8 mouse cellular contexts compared by ENCODE assay signal in genomic region chr11:102777598-102777997, GRCm38 (mm10). TPM values are rescaled to one million over a fixed set of nuclear protein-coding genes. Genes with fewer than 3 reads are reported as not detected.
DNase-seq lines count a peak whose midpoint lies in the region; ATAC-seq and TF ChIP-seq lines count a peak whose summit lies in the region.

No protein-coding gene starts in this region.

- peaks cover 3 to 5% of the 10 kb centered on the region in 2 experiments; a peak in 2 of 4 replicates for H3K27me3 ChIP-seq in MEL (ENCODE audit: control insufficient read depth in 1 of 2, insufficient read depth in 2 of 2, low read length in 2 of 2)
- no peaks in the 10 kb centered on the region for H3K27me3 ChIP-seq in forebrain, embryonic 14.5 days (replicated peaks; ENCODE audit: control insufficient read depth, insufficient read depth, low read length)
- peaks cover 49% of the 10 kb centered on the region for H3K27me3 ChIP-seq in midbrain, embryonic 10.5 days (ENCODE audit: low read depth, poor library complexity, severe bottlenecking)
- H3K27me3 ChIP-seq in stomach, embryonic 15.5 days (replicated peaks): peaks cover 4% of the 10 kb centered on the region; the same call in 1 of the 2 replicates

- H3K4me2 ChIP-seq in forebrain, embryonic 14.5 days (ENCODE audit: low read length): peak overlapping the region; percentile 38
- peak overlapping the region; percentile 59 for H3K4me2 ChIP-seq in stomach, embryonic 15.5 days

- no peak for TF ChIP-seq POLR2A in MEL (IDR thresholded peaks at IDR 0.05; ENCODE audit: control insufficient read depth in 1 of 2, insufficient read depth in 1 of 2, low read depth in 1 of 2, low read length in 2 of 2, poor library complexity in 1 of 2)

- no peak overlapping the region for H3K4me3 ChIP-seq in MEL (ENCODE audit: control insufficient read depth in 1 of 2, insufficient read depth in 1 of 2, low read depth in 2 of 2, low read length in 2 of 2)
- H3K4me3 ChIP-seq in forebrain, embryonic 14.5 days (ENCODE audit: low read depth, low read length): no peak overlapping the region
- H3K4me3 ChIP-seq in midbrain, embryonic 10.5 days: peak overlapping the region; percentile 37
- H3K4me3 ChIP-seq in stomach, embryonic 15.5 days (replicated peaks): peak overlapping the region; percentile 32

- no peak for TF ChIP-seq EP300 in MEL (IDR thresholded peaks at IDR 0.05; ENCODE audit: low read depth in 1 of 2, low read length in 2 of 2)

- H3K9me3 ChIP-seq in MEL (replicated peaks; ENCODE audit: insufficient read depth, low read length): no peaks in the 10 kb centered on the region
- H3K9me3 ChIP-seq in forebrain, embryonic 14.5 days (replicated peaks; ENCODE audit: control insufficient read depth, low read length): no peaks in the 10 kb centered on the region
- no peaks in the 10 kb centered on the region for H3K9me3 ChIP-seq in midbrain, embryonic 10.5 days (replicated peaks)
- H3K9me3 ChIP-seq in stomach, embryonic 15.5 days: no peaks in the 10 kb centered on the region

- no peak overlapping the region for H3K27ac ChIP-seq in MEL (ENCODE audit: control insufficient read depth, low read depth, low read length)
- no peak overlapping the region for H3K27ac ChIP-seq in forebrain, embryonic 14.5 days (ENCODE audit: low read depth, low read length)
- H3K27ac ChIP-seq in midbrain, embryonic 10.5 days (replicated peaks): peak overlapping the region; percentile 66
- no peak overlapping the region for H3K27ac ChIP-seq in stomach, embryonic 15.5 days

- peak; percentile 19 for TF ChIP-seq RAD21 in MEL (IDR thresholded peaks at IDR 0.05; ENCODE audit: low read depth, low read length)

- 33% methylated on average over 21 of the region's 21 CpGs for WGBS in forebrain, embryonic 14.5 days
- 34% methylated on average over 21 of the region's 21 CpGs for WGBS in midbrain, embryonic 10.5 days
- WGBS in stomach, embryonic 15.5 days: 32% methylated on average over 21 of the region's 21 CpGs

- peak; percentile 30 to 78 (median 46) for TF ChIP-seq CTCF in MEL (IDR thresholded peaks at IDR 0.05 in 2 of 3, conservative IDR thresholded peaks at IDR 0.05 in 1 of 3; ENCODE audit: control insufficient read depth in 1 of 3, insufficient read depth in 1 of 3, low read depth in 2 of 3, low read length in 3 of 3, poor library complexity in 1 of 3, severe bottlenecking in 1 of 3)

- intact Hi-C loops in heart, postnatal 36 days (cut with DNase I): no loop called here
- intact Hi-C loops in left cerebral cortex, postnatal 10 days (cut with DNase I): loop anchor here (5.0 to 10.0 kb wide), 2 partner anchors 40 to 277 kb away; partner anchors contain the start of gene Gjc1

- H3K79me2 ChIP-seq in MEL (ENCODE audit: control insufficient read depth, insufficient read depth, low read length, poor library complexity): no peaks in the 10 kb centered on the region

- no peaks in the 10 kb centered on the region for H3K36me3 ChIP-seq in MEL (ENCODE audit: control insufficient read depth in 1 of 2, insufficient read depth in 2 of 2, low read length in 2 of 2)
- peaks cover 15% of the 10 kb centered on the region; the same call in 1 of the 2 replicates for H3K36me3 ChIP-seq in forebrain, embryonic 14.5 days (ENCODE audit: control insufficient read depth, insufficient read depth, low read length)
- H3K36me3 ChIP-seq in midbrain, embryonic 10.5 days: peaks cover 21% of the 10 kb centered on the region
- no peaks in the 10 kb centered on the region for H3K36me3 ChIP-seq in stomach, embryonic 15.5 days

- ATAC-seq in forebrain, embryonic 14.5 days: no peak
- no peak for ATAC-seq in stomach, embryonic 15.5 days (ENCODE audit: insufficient read depth, low FRiP score, low read depth)
- ATAC-seq in inflammation-experienced regulatory T-cells, adult 6 months: no peak

- H3K9ac ChIP-seq in MEL (ENCODE audit: control insufficient read depth, low read depth, low read length, poor library complexity, severe bottlenecking): no peak overlapping the region
- H3K9ac ChIP-seq in forebrain, embryonic 14.5 days (ENCODE audit: low read length): peak overlapping the region; percentile 43
- no peak overlapping the region for H3K9ac ChIP-seq in stomach, embryonic 15.5 days

- DNase-seq in MEL (ENCODE audit: low read depth, low spot score): peak; percentile 26
- DNase-seq in brain, adult 2 months (ENCODE audit: low read depth, low spot score): peak; percentile 77
- DNase-seq in forebrain, embryonic 14.5 days (ENCODE audit: low spot score): peak; percentile 69
- DNase-seq in heart, postnatal 36 days: peak; percentile 88 to 90
- peak; percentile 70 to 89 for DNase-seq in left cerebral cortex, postnatal 10 days (ENCODE audit: extremely low spot score in 1 of 2, low spot score in 2 of 2)
- DNase-seq in midbrain, embryonic 10.5 days (ENCODE audit: low spot score): peak; percentile 73

- H3K4me1 ChIP-seq in MEL (ENCODE audit: control insufficient read depth in 1 of 2, insufficient read depth in 2 of 2, low read length in 2 of 2): peaks cover 0 to 17% of the 10 kb centered on the region in 2 experiments; a peak in 2 of 4 replicates
- peaks cover 17% of the 10 kb centered on the region for H3K4me1 ChIP-seq in forebrain, embryonic 14.5 days (ENCODE audit: control insufficient read depth, insufficient read depth, low read length)
- peaks cover 67% of the 10 kb centered on the region for H3K4me1 ChIP-seq in midbrain, embryonic 10.5 days
- H3K4me1 ChIP-seq in stomach, embryonic 15.5 days: peaks cover 22% of the 10 kb centered on the region

TF ChIP-seq in MEL, 35 proteins besides CTCF, POLR2A, EP300 and RAD21:
- TF ChIP-seq SMC3 (IDR thresholded peaks at IDR 0.05; ENCODE audit: low read depth, low read length) (0 out of 2 replicates have a peak, but pooled peaks have one; percentile 20), TAL1 (IDR thresholded peaks at IDR 0.05; ENCODE audit: low read length) (no peak)

RNA-seq across cellular contexts. Expression of gene Adam11, which starts 16.4 kb away (rescaled TPM):
- 0.08 and 0.13 TPM in 2 replicates for total RNA-seq in MEL (2012; rRNA removed)
- under 1 TPM in 1 of 2 experiments, not detected in 1; 0.36 TPM for polyA plus RNA-seq in MEL (2012; ENCODE audit: insufficient read depth in 1 of 2, insufficient read length in 2 of 2, low read depth in 1 of 2, low replicate concordance in 2 of 2, missing spikeins in 1 of 2)
- 10.0 and 12.5 TPM in 2 replicates for polyA plus RNA-seq in forebrain, embryonic 14.5 days (2014; fragmentation: Nextera tagmentation; extraction: Ambion mirVana)
- total RNA-seq in heart, postnatal 36 days (2021): 1 to 10 TPM; 4.1 to 6.2 TPM
- 100 to 1,000 TPM; 109 to 114 TPM for total RNA-seq in left cerebral cortex, postnatal 10 days (2021)
- polyA plus RNA-seq in midbrain, embryonic 10.5 days (2016; fragmentation: Nextera tagmentation; extraction: Ambion mirVana): 10.7 and 18.4 TPM in 2 replicates
- 4.7 and 7.7 TPM in 2 replicates for polyA plus RNA-seq in stomach, embryonic 15.5 days (2015; fragmentation: Nextera tagmentation; extraction: Ambion mirVana)
- under 1 TPM in 1 of 3 experiments, not detected in 2; 0.20 TPM for polyA plus RNA-seq in inflammation-experienced regulatory T-cells, adult 6 months (2017; shearing (Covaris generic))

RNA-seq across cellular contexts. Expression of gene Gjc1, which starts 41.9 kb away (rescaled TPM):
- not detected in 2 replicates for total RNA-seq in MEL (2012; rRNA removed)
- not detected for polyA plus RNA-seq in MEL (2012; ENCODE audit: insufficient read depth in 1 of 2, insufficient read length in 2 of 2, low read depth in 1 of 2, low replicate concordance in 2 of 2, missing spikeins in 1 of 2)
- polyA plus RNA-seq in forebrain, embryonic 14.5 days (2014; fragmentation: Nextera tagmentation; extraction: Ambion mirVana): 41.5 and 47.0 TPM in 2 replicates
- total RNA-seq in heart, postnatal 36 days (2021): 10 to 100 TPM; 23.6 to 33.0 TPM
- 10 to 100 TPM; 19.7 to 26.1 TPM for total RNA-seq in left cerebral cortex, postnatal 10 days (2021)
- polyA plus RNA-seq in midbrain, embryonic 10.5 days (2016; fragmentation: Nextera tagmentation; extraction: Ambion mirVana): 81.1 and 84.0 TPM in 2 replicates
- polyA plus RNA-seq in stomach, embryonic 15.5 days (2015; fragmentation: Nextera tagmentation; extraction: Ambion mirVana): 39.0 and 43.7 TPM in 2 replicates
- not detected for polyA plus RNA-seq in inflammation-experienced regulatory T-cells, adult 6 months (2017; shearing (Covaris generic))

RNA-seq across cellular contexts. Expression of gene Higd1b, which starts 58.1 kb away (rescaled TPM):
- total RNA-seq in MEL (2012; rRNA removed): not detected in 2 replicates
- not detected for polyA plus RNA-seq in MEL (2012; ENCODE audit: insufficient read depth in 1 of 2, insufficient read length in 2 of 2, low read depth in 1 of 2, low replicate concordance in 2 of 2, missing spikeins in 1 of 2)
- 6.2 and 7.9 TPM in 2 replicates for polyA plus RNA-seq in forebrain, embryonic 14.5 days (2014; fragmentation: Nextera tagmentation; extraction: Ambion mirVana)
- total RNA-seq in heart, postnatal 36 days (2021): 10 to 100 TPM; 12.7 to 17.0 TPM
- total RNA-seq in left cerebral cortex, postnatal 10 days (2021): 1 to 10 TPM; 7.9 to 8.1 TPM
- not detected in 2 replicates for polyA plus RNA-seq in midbrain, embryonic 10.5 days (2016; fragmentation: Nextera tagmentation; extraction: Ambion mirVana)
- polyA plus RNA-seq in stomach, embryonic 15.5 days (2015; fragmentation: Nextera tagmentation; extraction: Ambion mirVana): 1.4 and 1.5 TPM in 2 replicates
- not detected for polyA plus RNA-seq in inflammation-experienced regulatory T-cells, adult 6 months (2017; shearing (Covaris generic))

Comparison
In these comparisons a context has a peak if more than half of its experiments do, and no peak if none do; other contexts are left out.
1. DNase-seq: peak in every context shown above with its lines; median percentile 89 in heart, postnatal 36 days; 80 in left cerebral cortex, postnatal 10 days; 77 in brain, adult 2 months; 73 in midbrain, embryonic 10.5 days; 69 in forebrain, embryonic 14.5 days; 26 in MEL.
2. H3K4me3 ChIP-seq: peak in midbrain, embryonic 10.5 days (single experiment) and stomach, embryonic 15.5 days (single experiment); none in MEL (0 of 2) and forebrain, embryonic 14.5 days (single experiment).
3. RNA of gene Gjc1, which starts 41.9 kb away (polyA plus RNA-seq): 81.1 to 84.0 TPM in midbrain, embryonic 10.5 days, 41.5 to 47.0 TPM in forebrain, embryonic 14.5 days and 39.0 to 43.7 TPM in stomach, embryonic 15.5 days; not detected in MEL and not detected in inflammation-experienced regulatory T-cells, adult 6 months; every median in the first group is over 10 times any median in the second.